Mouse (Mus musculus): ENCODE measurements around the gene Hs6st1.

DNA sequence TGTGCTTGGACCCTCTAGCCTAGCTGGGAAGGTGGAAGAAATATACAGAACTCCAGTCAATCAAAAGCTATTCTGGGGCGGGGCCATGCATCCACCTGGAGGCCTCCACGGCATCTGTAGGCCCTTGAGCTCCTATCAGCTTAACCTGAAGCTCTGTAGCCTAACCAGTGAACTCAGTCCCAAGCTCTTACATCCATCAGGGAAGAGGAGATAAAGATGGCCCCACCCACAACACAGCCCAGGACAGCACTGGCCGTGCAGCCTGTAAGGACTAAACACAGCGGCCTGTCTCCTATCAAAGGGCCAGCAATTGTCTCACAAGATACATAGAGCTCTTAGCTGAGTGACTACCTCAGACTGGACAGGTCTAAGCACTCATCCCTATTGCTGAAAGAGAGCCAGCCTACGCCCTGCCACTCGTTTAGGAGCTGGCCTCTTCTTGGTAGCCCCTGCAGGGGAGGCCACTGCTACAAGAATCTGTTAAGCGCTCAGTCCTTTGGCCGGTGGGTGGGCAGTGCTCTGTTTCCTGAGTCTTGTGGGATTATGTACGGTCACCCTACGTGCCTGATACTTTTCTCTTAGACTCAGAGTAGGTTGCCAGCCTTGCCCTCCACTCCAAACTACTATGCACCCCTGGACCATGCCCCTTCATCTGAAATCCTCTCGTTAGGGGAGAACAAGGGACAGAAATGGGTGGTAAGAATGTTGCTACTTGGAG is 6.0 kb upstream of the Hs6st1 start:
- TF ChIP-seq CTCF (IDR thresholded peaks at IDR 0.05; ENCODE audit: insufficient read depth, low read length) = no peak
- no peak for TF ChIP-seq POLR2A (IDR thresholded peaks at IDR 0.05; ENCODE audit: borderline replicate concordance, extremely low read depth, low read depth, low read length)
